Mouse (Mus musculus) heart, postnatal 4 days (tissue): ENCODE data around the gene Shroom3. TPM values are rescaled to one million over a fixed set of nuclear protein-coding genes. Genes with fewer than 3 reads are reported as not detected.
A peak's percentile ranks its signal among the peaks of the same experiment; 100 is the strongest.

Source experiments
- DNase-seq: peaks from one replicate; pipeline ENCODE4 v3.0.0; 2021
- total RNA-seq, 2 experiments: library from RNA; stranded (reverse); gene quantifications; 2 replicates each; pipeline ENCODE4 v1.2.3; 2021

The Shroom3 gene
- total RNA-seq, 2 experiments from 2014 or later = 58.1 to 71.7 TPM

- no peak for DNase-seq
These were observed 174.9 kb downstream of the Shroom3 start for GRCm38 (mm10) chr5:92858104-92858503.

- DNase-seq = no peak
These were observed 175.3 kb downstream of the Shroom3 start for GRCm38 (mm10) chr5:92858576-92858975.

DNA sequence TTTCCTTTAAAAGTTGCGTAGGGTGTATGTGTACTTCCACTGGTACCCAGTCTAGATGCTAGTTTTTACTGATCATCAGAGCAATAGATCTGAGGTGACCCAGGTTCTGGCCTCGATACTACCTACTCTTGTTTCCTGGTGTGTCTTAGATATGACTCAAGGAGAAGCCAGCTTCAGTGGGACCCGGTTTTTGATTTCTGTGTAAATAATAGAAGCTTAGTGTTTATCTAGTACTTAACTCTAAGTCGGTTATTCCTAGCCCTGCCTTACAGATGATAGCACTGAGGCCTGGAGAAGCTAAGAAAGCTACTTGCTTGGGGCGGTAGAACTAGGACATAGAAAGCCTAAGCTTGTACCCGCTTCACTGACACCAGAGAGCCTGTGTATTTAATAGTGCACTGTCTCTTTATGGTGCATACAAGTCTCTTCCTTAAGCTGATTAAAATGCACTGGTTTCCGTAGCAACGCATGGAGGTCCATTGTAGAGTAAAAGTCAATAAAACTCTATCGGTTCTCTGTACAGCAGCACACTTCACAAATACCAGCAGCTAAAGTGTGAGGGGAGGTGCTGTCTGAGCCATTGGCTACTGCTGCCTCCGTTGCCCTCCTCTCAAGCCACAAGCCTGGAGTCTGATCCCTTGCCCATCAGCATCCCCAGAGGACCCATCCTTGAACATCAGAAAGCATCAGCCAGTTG lies 178.3 kb downstream of the Shroom3 start:
- DNase-seq = no peak

DNA sequence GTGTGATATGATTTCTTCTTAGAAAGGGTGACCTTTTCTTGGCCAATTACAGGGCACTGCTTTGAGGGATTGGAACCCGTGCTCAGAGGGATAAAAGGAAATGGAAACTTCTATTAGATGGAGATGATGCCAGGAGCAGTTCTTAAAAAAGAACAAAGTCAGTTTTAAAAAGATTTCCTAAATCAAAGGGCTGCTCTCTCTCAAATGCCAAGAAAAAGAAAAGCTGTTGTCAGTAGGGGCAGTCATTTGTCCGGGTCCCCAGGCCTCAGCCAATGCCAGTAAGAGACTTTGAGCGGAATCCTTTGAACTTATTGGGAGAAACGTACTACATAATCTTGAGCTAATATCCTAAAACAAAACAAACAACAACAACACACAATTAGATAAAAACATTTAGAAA lies 181.9 kb downstream of the Shroom3 start:
- no peak for DNase-seq

DNA sequence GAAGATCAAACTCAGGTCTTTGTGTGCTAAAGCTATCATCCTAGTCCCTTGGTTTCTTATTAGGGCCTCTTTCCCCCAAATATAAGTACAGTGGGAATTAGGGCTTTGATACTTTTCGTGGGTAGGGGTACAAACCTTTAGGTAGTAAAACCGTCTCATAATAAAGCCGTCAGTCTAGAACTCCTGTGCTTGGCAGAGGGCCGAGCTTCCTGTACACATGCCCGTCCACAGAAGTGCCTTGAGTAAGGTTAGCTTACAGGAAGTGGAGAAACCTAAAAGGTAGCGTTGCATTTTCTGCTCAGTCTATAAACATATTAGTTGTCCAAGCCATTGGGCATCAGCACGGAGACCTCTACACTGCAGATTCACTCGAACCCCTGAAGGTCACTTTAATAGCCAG lies 183.3 kb downstream of the Shroom3 start:
- DNase-seq = no peak

DNA sequence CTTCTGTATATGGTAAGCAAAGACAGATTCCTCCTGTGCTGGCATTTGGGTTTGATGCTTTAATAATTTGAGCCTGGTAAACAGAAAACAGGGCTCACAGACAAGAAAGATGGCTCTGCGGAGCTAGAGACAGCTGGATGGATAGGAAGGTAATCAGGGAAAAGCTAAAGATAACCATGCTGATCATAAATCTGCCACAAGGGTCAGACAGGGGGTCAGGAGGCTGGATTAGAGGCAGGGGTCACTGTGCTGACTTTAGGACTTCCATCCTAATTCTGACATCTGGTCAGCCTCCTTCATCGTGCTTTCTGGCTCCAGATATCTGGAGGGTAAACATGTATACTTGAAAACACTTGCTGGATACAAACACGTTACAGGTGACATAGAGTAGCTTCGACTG lies 184.0 kb downstream of the Shroom3 start:
- no peak for DNase-seq

DNA sequence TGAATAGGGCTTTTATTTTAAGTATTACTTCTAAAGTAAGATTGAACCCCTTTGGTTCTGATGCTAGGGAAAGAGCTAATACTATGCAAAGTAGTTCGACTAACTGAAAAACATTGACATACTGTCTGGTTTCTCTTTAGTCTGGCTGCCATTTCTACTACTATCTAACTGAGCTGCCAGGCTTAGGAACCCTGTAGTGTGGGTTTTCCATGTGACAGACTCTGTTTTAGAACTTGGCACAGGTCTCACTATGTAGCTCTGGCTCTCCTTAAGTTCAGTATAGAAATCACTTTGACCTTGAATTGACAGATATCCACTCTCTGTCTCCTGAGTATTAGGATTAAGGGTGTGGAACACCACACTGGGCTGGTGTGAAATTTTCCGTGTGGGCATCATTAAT lies 185.0 kb downstream of the Shroom3 start:
- no peak for DNase-seq

DNA sequence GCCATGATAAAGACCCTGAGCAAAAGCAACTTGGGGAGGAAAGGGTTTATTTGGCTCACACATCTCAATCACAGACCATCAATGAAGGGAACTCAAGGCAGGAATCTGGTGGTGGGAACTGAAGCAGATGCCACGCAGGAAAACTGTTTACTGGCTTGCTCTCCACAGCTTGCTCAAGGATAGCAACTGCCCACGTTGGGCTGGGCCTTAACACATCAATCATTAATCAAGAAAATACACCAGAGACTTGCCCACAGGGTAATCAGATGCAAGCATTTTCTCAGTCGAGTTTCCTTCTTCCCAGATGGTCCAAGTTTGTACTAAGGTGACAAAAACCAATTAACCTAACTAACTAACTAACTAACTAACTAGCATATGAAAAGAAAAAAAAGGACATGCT lies 187.8 kb downstream of the Shroom3 start:
- no peak for DNase-seq

DNA sequence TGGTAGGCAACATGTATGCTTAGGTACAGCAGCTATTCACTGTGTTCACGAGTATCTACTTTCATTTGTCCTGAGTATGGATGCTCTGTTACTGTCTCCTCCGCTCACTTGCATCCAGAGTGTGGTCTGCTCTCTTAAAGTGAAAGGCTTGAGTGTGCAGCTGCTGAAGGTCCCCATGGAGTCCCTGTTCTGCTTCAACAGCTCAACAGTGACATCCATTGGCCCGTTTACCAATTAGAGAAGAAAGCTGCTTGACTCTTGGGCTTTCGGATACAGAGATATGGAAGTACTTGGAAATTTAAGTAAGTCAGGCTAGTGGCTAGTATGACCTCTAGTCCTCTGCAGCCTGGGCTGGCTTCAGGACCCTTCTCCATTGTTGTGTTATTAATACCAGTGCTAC lies 188.9 kb downstream of the Shroom3 start:
- peak; percentile 43 for DNase-seq

DNA sequence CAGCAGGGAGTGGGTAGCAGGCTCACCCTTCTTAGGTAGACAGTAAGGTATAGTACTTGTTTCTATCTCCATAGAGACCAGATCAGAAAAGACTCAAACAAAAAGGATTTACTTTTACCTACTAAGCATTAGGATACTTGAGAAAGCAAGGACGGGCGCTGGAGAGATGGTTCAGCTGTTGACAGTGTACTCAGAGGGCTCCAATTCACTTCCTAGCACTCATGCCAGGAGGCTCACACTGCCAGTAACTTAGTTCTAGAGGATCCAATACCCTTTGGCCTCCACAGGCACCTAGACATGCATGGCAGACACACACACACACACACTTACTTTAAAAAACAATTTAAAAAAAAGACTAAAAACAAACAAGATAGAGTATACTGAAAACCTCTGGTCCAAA lies 189.8 kb downstream of the Shroom3 start:
- DNase-seq = no peak

DNA sequence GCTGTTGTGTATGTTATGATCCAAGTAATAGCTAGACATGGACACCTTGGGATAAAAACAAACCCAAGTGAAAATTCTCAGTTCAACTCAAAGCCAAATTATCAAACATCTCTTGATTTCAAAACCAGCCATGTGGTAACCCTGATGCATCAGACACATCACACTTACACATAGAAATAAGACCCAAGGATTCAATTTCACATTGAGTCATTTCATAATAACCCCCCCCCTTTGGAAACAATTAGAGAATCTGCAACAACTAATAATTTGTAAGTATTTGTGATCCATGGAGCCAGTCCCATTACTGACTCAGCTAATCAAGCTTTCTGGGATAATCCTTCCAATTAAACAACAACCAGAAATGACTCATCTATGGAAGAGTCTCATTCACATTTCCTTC lies 190.3 kb downstream of the Shroom3 start:
- no peak for DNase-seq

DNA sequence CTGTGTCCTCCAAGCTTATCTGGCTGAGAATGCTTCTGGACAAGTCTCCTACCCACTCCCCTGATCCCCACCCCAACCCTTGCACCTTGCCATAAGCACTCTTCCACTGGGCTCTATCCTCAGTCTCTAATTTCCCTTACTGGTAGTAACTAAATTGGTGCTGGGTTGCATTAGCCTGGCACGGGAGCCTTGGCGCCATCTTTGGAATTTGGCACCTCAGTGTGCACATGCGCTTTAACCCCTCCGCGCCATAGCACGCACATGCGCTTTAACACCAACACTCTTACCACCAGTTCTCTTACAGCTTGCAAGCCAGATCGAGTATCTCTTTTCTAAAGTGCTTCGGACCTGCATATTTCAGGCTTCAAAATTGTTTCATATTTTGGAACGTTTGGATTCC lies 192.6 kb downstream of the Shroom3 start:
- DNase-seq = no peak

- DNase-seq = no peak
These were observed 193.9 kb downstream of the Shroom3 start for GRCm38 (mm10) chr5:92877104-92877503.

DNA sequence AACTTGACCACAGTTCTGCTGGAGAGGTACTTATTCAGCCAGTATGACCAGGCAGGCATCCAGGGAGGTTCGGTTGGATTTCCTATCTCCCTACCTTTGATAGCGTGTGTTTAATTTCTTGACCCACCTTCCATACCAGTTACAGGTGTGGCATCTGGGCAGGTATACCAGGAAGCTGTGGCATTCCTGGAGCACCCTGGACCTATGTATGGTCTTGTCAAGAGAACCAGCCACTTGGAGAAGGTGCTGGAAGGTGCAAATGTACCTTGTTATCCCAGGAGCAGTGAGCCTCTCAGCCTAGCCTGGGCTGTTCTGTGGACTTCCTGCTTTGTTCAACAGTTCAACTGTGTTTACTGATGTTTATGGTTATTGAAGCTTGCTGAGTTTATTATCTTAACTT lies 197.2 kb downstream of the Shroom3 start:
- DNase-seq = no peak

DNA sequence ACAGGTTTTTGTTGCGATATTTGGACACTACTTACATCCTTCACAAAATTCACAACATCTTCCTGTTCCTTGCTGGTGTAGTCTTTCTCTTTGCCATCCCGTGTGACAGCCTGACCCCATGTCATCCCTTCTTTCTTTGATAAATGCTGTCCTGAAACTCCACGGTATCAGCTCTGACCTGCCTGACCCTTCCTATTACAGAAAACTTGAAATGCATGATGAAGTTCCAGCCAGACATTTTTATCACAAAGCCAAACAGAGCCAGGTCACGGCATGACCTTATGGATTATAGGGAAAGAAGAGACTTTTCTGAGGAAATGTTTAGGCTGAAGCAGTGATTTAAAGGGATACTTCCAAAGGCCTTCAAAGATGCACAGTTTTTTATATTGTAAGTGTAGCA lies 197.7 kb downstream of the Shroom3 start:
- DNase-seq = no peak

DNA sequence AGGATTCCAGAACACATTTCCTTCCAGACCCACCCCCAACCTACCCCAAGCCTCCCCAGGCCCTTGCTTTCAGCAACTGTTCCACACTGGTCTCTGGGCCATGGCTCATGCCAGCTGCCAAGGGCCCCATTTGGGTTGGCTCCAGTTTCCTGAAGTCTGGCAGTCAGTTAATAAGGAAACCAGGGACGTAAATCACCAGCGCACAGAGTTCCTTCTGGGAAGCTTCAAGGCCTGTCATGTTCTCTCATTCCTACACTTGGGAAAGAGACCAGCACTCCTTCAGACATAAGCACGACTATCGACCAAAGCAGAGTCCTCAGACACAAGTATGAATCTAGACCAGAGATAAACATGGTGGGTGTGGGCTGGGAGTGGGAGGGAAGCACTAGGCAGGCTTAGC lies 202.9 kb downstream of the Shroom3 start:
- DNase-seq = peak; percentile 60

DNA sequence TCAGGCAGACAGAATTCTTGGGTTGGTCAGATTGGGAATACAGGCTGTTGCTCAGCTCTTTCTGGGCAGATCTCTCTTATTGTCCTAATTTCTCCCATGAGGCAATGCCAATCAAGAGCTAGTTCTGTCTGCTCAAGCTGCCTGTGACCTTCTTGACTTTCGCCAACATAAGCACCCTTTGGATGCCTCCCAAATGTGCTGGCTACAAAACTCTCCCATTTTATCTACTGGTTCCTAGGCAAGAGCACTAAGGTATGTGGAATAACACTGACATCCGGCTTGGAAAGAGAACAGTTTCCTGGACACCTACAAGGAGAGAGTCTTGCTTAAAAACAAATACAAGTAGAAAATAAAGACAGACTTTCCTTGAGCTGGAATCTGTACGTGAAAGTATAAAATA lies 204.3 kb downstream of the Shroom3 start:
- DNase-seq = peak; percentile 60

- no peak for DNase-seq
These were observed 205.5 kb downstream of the Shroom3 start for GRCm38 (mm10) chr5:92888628-92889241.

DNA sequence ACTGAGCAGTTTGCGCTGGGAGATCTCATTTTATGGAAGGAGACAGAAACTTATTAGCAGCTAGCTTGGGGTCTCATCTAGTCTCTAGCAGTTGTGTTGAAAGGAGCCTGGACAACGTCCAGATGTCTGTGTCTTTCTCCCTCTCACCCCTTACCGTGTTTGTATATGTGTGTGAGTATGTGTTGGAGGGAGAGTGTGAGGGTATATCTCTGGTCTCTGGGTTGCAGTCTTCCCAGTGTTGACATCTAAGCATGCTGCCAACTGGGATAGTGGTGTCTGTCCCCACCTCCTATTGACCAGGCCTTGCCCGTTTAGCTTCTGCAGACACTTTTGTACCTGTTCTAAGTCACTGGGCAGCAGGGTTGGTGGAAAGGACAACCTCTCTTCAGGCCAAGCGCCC lies 207.7 kb downstream of the Shroom3 start:
- DNase-seq = peak; percentile 63

- DNase-seq = no peak
These were observed 210.0 kb downstream of the Shroom3 start for GRCm38 (mm10) chr5:92893284-92893683.

GRCm38 (mm10) chr5:92893711-92894110 lies 210.5 kb downstream of the Shroom3 start:
- DNase-seq = no peak

DNA sequence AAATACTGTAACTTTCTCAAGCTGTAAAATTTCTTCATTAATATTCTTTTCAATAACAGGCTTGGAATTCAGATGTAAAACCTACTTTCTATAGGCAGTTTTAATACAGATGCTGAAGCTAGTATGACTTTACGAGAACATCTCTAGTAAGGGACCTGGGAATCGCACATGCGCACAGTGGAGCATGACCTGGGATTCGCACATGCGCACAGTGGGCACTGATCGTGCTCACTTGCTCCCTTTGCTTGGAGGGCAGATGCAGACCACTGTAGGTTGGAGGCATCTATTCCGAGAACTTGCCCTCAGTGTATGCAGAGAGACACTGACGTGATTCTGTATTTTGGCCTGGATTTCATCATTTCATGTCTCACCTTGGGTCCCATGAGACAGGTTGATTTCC lies 212.6 kb downstream of the Shroom3 start:
- DNase-seq = no peak

DNA sequence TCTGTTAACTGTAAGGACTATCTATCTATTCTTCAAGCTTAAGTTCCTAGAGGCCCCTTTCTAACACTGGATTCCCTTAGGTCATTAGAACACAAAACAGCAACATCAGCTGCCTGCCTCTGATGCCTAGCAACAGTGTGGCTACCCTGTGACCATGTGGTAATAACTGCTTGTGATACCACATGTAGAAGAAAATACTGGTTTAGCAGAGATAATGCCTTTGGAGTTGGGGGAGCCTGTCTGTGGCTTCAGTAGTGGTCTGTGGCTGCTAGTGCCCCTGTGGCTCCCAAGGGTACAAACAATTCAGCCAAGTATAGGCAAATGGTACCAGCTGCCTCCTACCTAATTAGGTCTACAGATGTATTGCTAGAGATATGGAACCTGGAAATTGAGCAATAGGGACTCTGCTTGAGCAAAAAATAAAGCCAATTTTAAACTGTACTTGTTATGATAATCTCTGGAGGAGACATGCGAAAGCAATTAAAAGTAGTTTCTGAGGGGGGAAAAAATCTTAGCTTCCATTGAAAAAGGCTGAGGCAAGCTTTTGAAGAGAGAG lies 213.6 kb downstream of the Shroom3 start:
- DNase-seq = no peak
